Mouse (Mus musculus) cerebellum, adult 2 months (tissue): ENCODE measurements around the gene 2900026A02Rik. TPM values are rescaled to one million over a fixed set of nuclear protein-coding genes. Genes with fewer than 3 reads are reported as not detected.

ENCODE experiments used
- DNase-seq, 2 experiments: peaks; one replicate each; pipeline ENCODE4 v3.0.0; 2021
- H3K27ac ChIP-seq: fragments of 200-500 bp; 2 replicates; pipeline ENCODE4 v1.5.1; 2012; ENCODE audit warnings: low read length, control low read depth, inconsistent platforms; ENCODE audit not compliant: insufficient read depth
- H3K27me3 ChIP-seq: fragments of 200-500 bp; 2 replicates; pipeline ENCODE4 v1.6.1; 2012; ENCODE audit warnings: inconsistent platforms, mild to moderate bottlenecking, low read length, moderate library complexity; ENCODE audit not compliant: control insufficient read depth, insufficient read depth
- H3K4me1 ChIP-seq: fragments of 200-500 bp; 2 replicates; pipeline ENCODE4 v1.6.1; 2011; ENCODE audit warnings: low read length; ENCODE audit not compliant: control insufficient read depth, insufficient read depth
- H3K4me3 ChIP-seq: fragments of 200-500 bp; replicated peaks from 2 replicates; pipeline ENCODE3; 2011; ENCODE audit warnings: mild to moderate bottlenecking, low read depth, low read length, control low read depth; ENCODE audit not compliant: insufficient read depth
- CTCF ChIP-seq: fragments of 200-500 bp; IDR thresholded peaks from 2 replicates; pipeline ENCODE4 v1.5.1; 2011; ENCODE audit warnings: low read depth, mild to moderate bottlenecking, control low read depth, low read length, moderate library complexity, borderline replicate concordance; ENCODE audit not compliant: insufficient read depth
- POLR2A ChIP-seq: fragments of 200-500 bp; IDR thresholded peaks from 2 replicates; pipeline ENCODE4 v1.6.1; 2011; ENCODE audit warnings: low read length, control low read depth, borderline replicate concordance; ENCODE audit not compliant: insufficient read depth
- WGBS: fragments of 180-500 bp; shearing (Covaris S2); methylation state at CpG from one replicate; pipeline ENCODE4 v1.1.7; 2018; 5-methylcytosine and 5-hydroxymethylcytosine counted together
- polyA plus RNA-seq: library from polyadenylated mRNA; depleted of rRNA; stranded (reverse); fragments of >200 nt; gene quantifications from 2 replicates; pipeline ENCODE4 v1.2.3, GENCODE M21; 2012

Gene 2900026A02Rik
- polyA plus RNA-seq, 1 experiment: 4.9 TPM

- 86% methylated on average over 17 of the region's 17 CpGs for WGBS
- H3K4me1 ChIP-seq: no peaks in the 10 kb centered on the region
- TF ChIP-seq POLR2A (no peak), CTCF (no peak)
Observed at GRCm38 (mm10) chr5:113218617-113219235, 2.3 kb downstream of the 2900026A02Rik start.

GRCm38 (mm10) chr5:113217076-113217475 lies 4.0 kb downstream of the 2900026A02Rik start:
- H3K4me3 ChIP-seq: no peak overlapping the region
- no peaks in the 10 kb centered on the region for H3K27me3 ChIP-seq
- no peaks in the 10 kb centered on the region for H3K4me1 ChIP-seq
- 84% methylated on average over 12 of the region's 12 CpGs for WGBS
- no peak for DNase-seq
- no peak for TF ChIP-seq CTCF
- TF ChIP-seq POLR2A: no peak
- H3K27ac ChIP-seq: no peak overlapping the region

More at GRCm38 (mm10) chr5:113218617-113219235, 2.3 kb downstream of the 2900026A02Rik start:
- DNase-seq: no peak
- Histone ChIP-seq H3K27me3 (no peaks in the 10 kb centered on the region), H3K4me3 (no peak overlapping the region), H3K27ac (no peak overlapping the region)

GRCm38 (mm10) chr5:113216328-113216960 lies 4.6 kb downstream of the 2900026A02Rik start:
- DNase-seq: no peak
- Histone ChIP-seq H3K27me3 (no peaks in the 10 kb centered on the region), H3K4me3 (no peak overlapping the region), H3K27ac (no peak overlapping the region), H3K4me1 (no peaks in the 10 kb centered on the region)
- 44% methylated on average over 14 of the region's 14 CpGs for WGBS
- TF ChIP-seq POLR2A (no peak), CTCF (no peak)

- WGBS: 74% methylated on average over 9 of the region's 9 CpGs
- H3K4me1 ChIP-seq: no peaks in the 10 kb centered on the region
- DNase-seq: no peak
- no peak overlapping the region for H3K27ac ChIP-seq
- TF ChIP-seq POLR2A (no peak), CTCF (no peak)
- no peak overlapping the region for H3K4me3 ChIP-seq
- H3K27me3 ChIP-seq: no peaks in the 10 kb centered on the region
Observed at GRCm38 (mm10) chr5:113215610-113216011, 5.4 kb downstream of the 2900026A02Rik start.

- Histone ChIP-seq H3K4me1 (peaks cover under 1% of the 10 kb centered on the region), H3K4me3 (no peak overlapping the region), H3K27ac (no peak overlapping the region), H3K27me3 (no peaks in the 10 kb centered on the region)
- no peak for DNase-seq
- no peak for TF ChIP-seq CTCF
- no peak for TF ChIP-seq POLR2A
- WGBS: 24% methylated on average over 11 of the region's 11 CpGs
Observed at GRCm38 (mm10) chr5:113214455-113214854, 6.6 kb downstream of the 2900026A02Rik start.

- TF ChIP-seq POLR2A: no peak
- TF ChIP-seq CTCF: no peak
- WGBS: 74% methylated on average over 8 of the region's 8 CpGs
- H3K27me3 ChIP-seq: no peaks in the 10 kb centered on the region
- H3K4me1 ChIP-seq: peaks cover 4% of the 10 kb centered on the region
- no peak overlapping the region for H3K27ac ChIP-seq
- no peak for DNase-seq
- no peak overlapping the region for H3K4me3 ChIP-seq
Observed at GRCm38 (mm10) chr5:113214041-113214440, 7.0 kb downstream of the 2900026A02Rik start.

- no peak overlapping the region for H3K27ac ChIP-seq
- H3K4me3 ChIP-seq: no peak overlapping the region
- WGBS: 84% methylated on average over 10 of the region's 10 CpGs
- TF ChIP-seq CTCF (no peak), POLR2A (no peak)
- peaks cover 8% of the 10 kb centered on the region for H3K4me1 ChIP-seq
- no peaks in the 10 kb centered on the region for H3K27me3 ChIP-seq
- no peak for DNase-seq
Observed at GRCm38 (mm10) chr5:113212156-113212835, 8.7 kb downstream of the 2900026A02Rik start.

- no peaks in the 10 kb centered on the region for H3K27me3 ChIP-seq
- H3K4me1 ChIP-seq: peaks cover 8% of the 10 kb centered on the region
- H3K4me3 ChIP-seq: no peak overlapping the region
- 84% methylated on average over 6 of the region's 6 CpGs for WGBS
- DNase-seq: no peak
- TF ChIP-seq POLR2A (no peak), CTCF (no peak)
- H3K27ac ChIP-seq: no peak overlapping the region
Observed at GRCm38 (mm10) chr5:113210314-113210713, 10.7 kb downstream of the 2900026A02Rik start.
